Mouse (Mus musculus) MEL (cell line): ENCODE measurements around the gene Lcp1.

ENCODE experiments used
- CTCF ChIP-seq, 3 experiments: IDR thresholded peaks in 2 of 3; conservative IDR thresholded peaks in 1 of 3; 2 replicates each; pipeline ENCODE4 v1.5.1; 2011 to 2012; ENCODE audit warnings: low read length in 3 of 3, low read depth in 2 of 3, mild to moderate bottlenecking in 2 of 3, improper control_type of control experiment in 1 of 3, inconsistent platforms in 1 of 3, mixed read lengths in 1 of 3, moderate library complexity in 1 of 3; ENCODE audit not compliant: control insufficient read depth in 1 of 3, insufficient read depth in 1 of 3, poor library complexity in 1 of 3, severe bottlenecking in 1 of 3
- EP300 ChIP-seq, 2 experiments: IDR thresholded peaks; 2 replicates each; pipeline ENCODE4 v1.6.1; 2011; ENCODE audit warnings: improper control_type of control experiment in 2 of 2, low read length in 2 of 2, low read depth in 1 of 2, mild to moderate bottlenecking in 1 of 2
- ETS1 ChIP-seq: IDR thresholded peaks from 2 replicates; pipeline ENCODE4 v1.6.1; 2012; ENCODE audit warnings: low read depth, mild to moderate bottlenecking, inconsistent platforms, low read length, improper control_type of control experiment, moderate library complexity
- HCFC1 ChIP-seq: IDR thresholded peaks from 2 replicates; pipeline ENCODE4 v1.6.1; 2012; ENCODE audit warnings: low read depth, mild to moderate bottlenecking, inconsistent platforms, low read length, improper control_type of control experiment, moderate library complexity
- JUND ChIP-seq: IDR thresholded peaks from 2 replicates; pipeline ENCODE4 v1.6.1; 2011; ENCODE audit warnings: low read depth, mild to moderate bottlenecking, improper control_type of control experiment, low read length
- MAX ChIP-seq: IDR thresholded peaks from 2 replicates; pipeline ENCODE4 v1.6.1; 2011; ENCODE audit warnings: low read length, improper control_type of control experiment
- MAZ ChIP-seq: IDR thresholded peaks from 2 replicates; pipeline ENCODE4 v1.6.1; 2012; ENCODE audit warnings: low read depth, mild to moderate bottlenecking, inconsistent platforms, low read length, improper control_type of control experiment
- MXI1 ChIP-seq: IDR thresholded peaks from 2 replicates; pipeline ENCODE4 v1.6.1; 2011; ENCODE audit warnings: mild to moderate bottlenecking, low read depth, low read length, improper control_type of control experiment
- POLR2A ChIP-seq, 2 experiments: IDR thresholded peaks; 2 replicates each; pipeline ENCODE4 v1.6.1; 2011 to 2012; ENCODE audit warnings: low read length in 2 of 2, mild to moderate bottlenecking in 2 of 2, control low read depth in 1 of 2, improper control_type of control experiment in 1 of 2, low read depth in 1 of 2, moderate library complexity in 1 of 2; ENCODE audit not compliant: control insufficient read depth in 1 of 2, insufficient read depth in 1 of 2, poor library complexity in 1 of 2
- TCF12 ChIP-seq: IDR thresholded peaks from 2 replicates; pipeline ENCODE4 v1.6.1; 2014; ENCODE audit warnings: low read depth, mild to moderate bottlenecking, inconsistent platforms, low read length, improper control_type of control experiment, moderate library complexity
- USF1 ChIP-seq: IDR thresholded peaks from 2 replicates; pipeline ENCODE4 v1.6.1; 2014; ENCODE audit warnings: low read depth, mild to moderate bottlenecking, inconsistent platforms, low read length, improper control_type of control experiment, moderate library complexity
- ZNF384 ChIP-seq: IDR thresholded peaks from 2 replicates; pipeline ENCODE4 v1.6.1; 2012; ENCODE audit warnings: low read depth, mild to moderate bottlenecking, inconsistent platforms, low read length, improper control_type of control experiment

DNA sequence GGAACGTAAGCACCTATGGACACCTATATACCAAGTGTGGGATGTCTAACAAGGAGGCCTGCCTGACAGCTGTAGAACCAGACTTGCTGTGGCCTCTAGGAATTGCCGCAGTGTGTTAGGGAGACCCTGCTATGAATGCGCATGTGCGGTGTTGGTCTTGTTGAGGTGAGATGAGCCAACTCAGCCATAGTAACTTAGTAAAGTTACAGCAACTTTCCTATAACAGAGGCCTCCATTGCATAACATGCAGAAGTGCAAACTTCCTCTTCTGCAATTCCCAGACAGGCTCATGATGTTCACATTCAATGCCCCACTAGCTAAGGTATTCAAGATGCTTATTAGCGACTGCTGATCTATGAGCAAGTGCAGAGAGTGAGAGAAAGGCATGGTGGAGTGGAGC, 64.6 kb downstream of the Lcp1 start:
- TF ChIP-seq ZNF384 (no peak), MAX (no peak), POLR2A (IDR thresholded peaks at IDR 0.05; ENCODE audit: control insufficient read depth in 1 of 2, insufficient read depth in 1 of 2, low read depth in 1 of 2, low read length in 2 of 2, poor library complexity in 1 of 2) (no peak), MXI1 (no peak), CTCF (IDR thresholded peaks at IDR 0.05 in 2 of 3, conservative IDR thresholded peaks at IDR 0.05 in 1 of 3; ENCODE audit: control insufficient read depth in 1 of 3, insufficient read depth in 1 of 3, low read depth in 2 of 3, low read length in 3 of 3, poor library complexity in 1 of 3, severe bottlenecking in 1 of 3) (no peak), TCF12 (no peak), USF1 (no peak), HCFC1 (no peak), ETS1 (no peak), EP300 (IDR thresholded peaks at IDR 0.05; ENCODE audit: low read depth in 1 of 2, low read length in 2 of 2) (no peak), MAZ (no peak), JUND (no peak)
